Mouse (Mus musculus) spleen, adult 2 months (tissue): Measurements from ENCODE around the gene Pds5a.

Experiments used
- CTCF ChIP-seq: fragments of 200-500 bp; IDR thresholded peaks from 2 replicates; pipeline ENCODE4 v1.5.1; 2011; ENCODE audit warnings: mild to moderate bottlenecking, inconsistent platforms; ENCODE audit not compliant: insufficient read depth, insufficient read length, insufficient replicate concordance; ENCODE audit errors: extremely low read depth
- POLR2A ChIP-seq: fragments of 200-500 bp; IDR thresholded peaks from 2 replicates; pipeline ENCODE4 v1.6.1; 2011; ENCODE audit warnings: low read depth, low read length, inconsistent platforms

DNA sequence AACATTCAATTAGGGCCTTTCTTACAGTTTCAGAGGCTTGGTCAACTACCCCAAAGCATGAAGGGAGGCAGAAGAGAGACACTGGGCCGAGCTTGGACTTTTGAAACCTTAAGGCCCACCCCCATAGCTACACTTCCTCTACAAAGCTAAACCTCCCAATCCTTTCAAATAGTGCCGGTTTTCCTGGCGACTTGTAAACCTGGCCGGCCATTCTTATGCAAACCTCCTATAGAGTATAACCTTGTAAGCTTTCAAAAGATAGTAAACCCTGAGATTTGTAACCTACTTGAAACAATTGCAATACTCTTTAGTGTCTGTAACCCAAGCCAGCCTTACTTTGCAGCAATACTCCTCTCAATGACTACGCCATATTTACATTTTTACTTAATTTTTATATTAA is 2.0 kb upstream of the Pds5a start:
- TF ChIP-seq CTCF (no peak), POLR2A (no peak)
